Mouse (Mus musculus): ENCODE results near the gene Il17rb. TPM values are rescaled to one million over a fixed set of nuclear protein-coding genes. Genes with fewer than 3 reads are reported as not detected.

The Il17rb gene
- polyA plus RNA-seq, 1 experiment from 2014 or later: 1.8 TPM

DNA sequence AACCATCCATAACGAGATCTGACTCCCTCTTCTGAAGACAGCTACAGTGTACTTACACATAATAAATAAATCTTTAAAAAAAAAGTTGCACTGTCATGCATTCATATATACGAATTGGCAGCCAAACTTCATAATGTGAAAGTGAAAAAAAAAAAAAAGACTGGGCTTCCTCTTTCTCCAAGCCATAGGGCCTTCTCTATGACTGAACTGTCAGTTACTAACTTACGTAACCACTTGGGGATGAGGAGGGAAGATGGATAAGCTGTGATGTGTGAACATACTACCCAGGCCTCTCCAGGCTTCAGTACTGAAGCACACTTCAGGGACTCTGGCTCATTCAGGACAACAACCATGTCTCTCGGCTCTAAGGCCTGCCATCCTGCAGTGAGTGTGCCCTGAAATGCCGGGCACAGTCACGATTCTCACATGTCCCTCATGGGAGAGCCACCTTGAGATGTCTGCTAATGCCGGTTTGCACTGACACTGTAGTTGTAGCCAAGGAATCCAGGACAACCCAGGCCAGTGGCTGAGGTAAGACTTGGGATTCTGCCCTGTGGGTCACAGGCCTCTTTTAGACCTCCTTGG, 34.8 kb upstream of the Il17rb start:
- Histone ChIP-seq H3K9me3 (ENCODE audit: control insufficient read depth, low read length) (no peaks in the 10 kb centered on the region), H3K27me3 (replicated peaks; ENCODE audit: control insufficient read depth, insufficient read depth, low read length) (no peaks in the 10 kb centered on the region), H3K9ac (ENCODE audit: low read depth, low read length) (no peak overlapping the region), H3K4me1 (ENCODE audit: control insufficient read depth, insufficient read depth, low read depth, low read length) (no peaks in the 10 kb centered on the region), H3K36me3 (ENCODE audit: control insufficient read depth, insufficient read depth, low read length) (peaks cover 15% of the 10 kb centered on the region; the same call in 1 of the 2 replicates), H3K27ac (ENCODE audit: low read depth, low read length) (no peak overlapping the region), H3K4me2 (ENCODE audit: low read length) (no peak overlapping the region), H3K4me3 (ENCODE audit: low read length) (no peak overlapping the region)
- no peak for ATAC-seq
- WGBS: 95% methylated on average over 7 of the region's 7 CpGs

DNA sequence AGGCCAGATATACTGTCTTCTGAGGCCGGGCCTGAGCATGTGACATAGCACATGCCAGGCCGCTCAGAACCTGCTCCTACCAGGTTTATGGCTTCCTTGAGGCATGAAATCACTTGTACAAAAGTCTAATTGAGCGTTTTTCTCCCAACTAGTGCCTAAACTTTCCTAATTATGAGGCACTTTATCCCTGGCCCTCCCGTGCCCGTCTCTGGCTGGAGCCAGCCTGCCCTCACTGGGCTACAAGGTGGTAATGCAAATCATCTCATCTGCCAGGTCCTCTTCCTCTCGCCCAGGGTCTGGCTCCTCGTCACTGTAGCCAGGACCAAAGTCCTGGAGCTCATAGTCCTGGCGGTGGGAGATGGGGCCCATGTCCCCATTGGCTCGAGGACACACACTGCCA, 33.1 kb upstream of the Il17rb start:
- Histone ChIP-seq H3K27me3 (replicated peaks; ENCODE audit: control insufficient read depth, insufficient read depth, low read length) (no peaks in the 10 kb centered on the region), H3K36me3 (ENCODE audit: control insufficient read depth, insufficient read depth, low read length) (peaks cover 15% of the 10 kb centered on the region; the same call in 1 of the 2 replicates), H3K4me1 (ENCODE audit: control insufficient read depth, insufficient read depth, low read depth, low read length) (no peaks in the 10 kb centered on the region), H3K27ac (ENCODE audit: low read depth, low read length) (no peak overlapping the region), H3K4me2 (ENCODE audit: low read length) (no peak overlapping the region), H3K4me3 (ENCODE audit: low read length) (no peak overlapping the region), H3K9me3 (ENCODE audit: control insufficient read depth, low read length) (no peaks in the 10 kb centered on the region), H3K9ac (ENCODE audit: low read depth, low read length) (no peak overlapping the region)
- WGBS: 86% methylated on average over 9 of the region's 9 CpGs
- no peak for ATAC-seq

DNA sequence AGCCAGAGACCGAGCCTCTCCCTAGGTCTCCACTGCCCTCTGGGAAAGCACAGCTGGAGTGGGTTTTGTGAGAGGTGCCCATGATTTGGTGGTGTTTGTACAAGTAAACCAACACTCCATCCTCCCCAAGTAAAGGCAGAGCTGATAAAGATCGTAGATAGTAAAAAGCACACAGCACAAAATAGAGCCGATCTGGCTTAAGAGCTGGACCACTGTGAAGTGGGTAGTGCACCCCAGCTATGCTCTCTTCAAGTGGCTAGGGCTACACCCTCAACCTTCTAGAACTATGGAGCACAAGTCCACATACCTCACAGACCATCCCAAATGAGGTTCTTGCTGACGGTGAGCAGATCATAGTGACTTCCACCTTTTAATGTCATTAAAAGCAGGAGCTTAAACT, 30.7 kb upstream of the Il17rb start:
- no peaks in the 10 kb centered on the region for H3K27me3 ChIP-seq (replicated peaks; ENCODE audit: control insufficient read depth, insufficient read depth, low read length)
- H3K9ac ChIP-seq (ENCODE audit: low read depth, low read length): no peak overlapping the region
- H3K4me2 ChIP-seq (ENCODE audit: low read length): no peak overlapping the region
- no peaks in the 10 kb centered on the region for H3K4me1 ChIP-seq (ENCODE audit: control insufficient read depth, insufficient read depth, low read depth, low read length)
- no peak for ATAC-seq
- peaks cover 12% of the 10 kb centered on the region; the same call in 1 of the 2 replicates for H3K36me3 ChIP-seq (ENCODE audit: control insufficient read depth, insufficient read depth, low read length)
- WGBS: 84% methylated on average over 4 of the region's 4 CpGs
- no peaks in the 10 kb centered on the region for H3K9me3 ChIP-seq (ENCODE audit: control insufficient read depth, low read length)
- H3K4me3 ChIP-seq (ENCODE audit: low read length): no peak overlapping the region
- H3K27ac ChIP-seq (ENCODE audit: low read depth, low read length): no peak overlapping the region

DNA sequence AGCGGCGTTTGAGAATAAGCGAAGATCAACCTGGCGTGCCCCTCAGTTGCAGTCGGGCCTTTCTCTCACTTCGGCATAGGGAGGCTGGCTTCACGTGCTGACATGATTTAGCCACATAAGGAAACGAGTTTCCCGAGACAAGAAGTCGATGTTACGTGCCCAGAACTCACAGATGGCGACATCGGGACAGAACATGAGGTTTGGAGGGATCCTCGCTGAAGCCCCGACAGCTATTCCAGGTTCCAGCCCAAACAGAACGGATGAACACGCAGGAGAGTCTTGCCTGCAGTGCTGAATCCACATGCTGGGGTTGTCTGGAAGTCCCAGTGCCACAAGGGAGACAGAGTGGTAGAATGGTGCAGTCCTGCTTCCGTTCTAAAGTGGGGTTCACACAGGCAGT, 29.7 kb upstream of the Il17rb start:
- no peak for ATAC-seq
- Histone ChIP-seq H3K27me3 (replicated peaks; ENCODE audit: control insufficient read depth, insufficient read depth, low read length) (no peaks in the 10 kb centered on the region), H3K4me3 (ENCODE audit: low read length) (no peak overlapping the region), H3K27ac (ENCODE audit: low read depth, low read length) (no peak overlapping the region), H3K4me2 (ENCODE audit: low read length) (no peak overlapping the region), H3K9me3 (ENCODE audit: control insufficient read depth, low read length) (no peaks in the 10 kb centered on the region), H3K36me3 (ENCODE audit: control insufficient read depth, insufficient read depth, low read length) (peaks cover 12% of the 10 kb centered on the region; the same call in 1 of the 2 replicates), H3K4me1 (ENCODE audit: control insufficient read depth, insufficient read depth, low read depth, low read length) (no peaks in the 10 kb centered on the region), H3K9ac (ENCODE audit: low read depth, low read length) (no peak overlapping the region)
- WGBS: 85% methylated on average over 18 of the region's 18 CpGs

DNA sequence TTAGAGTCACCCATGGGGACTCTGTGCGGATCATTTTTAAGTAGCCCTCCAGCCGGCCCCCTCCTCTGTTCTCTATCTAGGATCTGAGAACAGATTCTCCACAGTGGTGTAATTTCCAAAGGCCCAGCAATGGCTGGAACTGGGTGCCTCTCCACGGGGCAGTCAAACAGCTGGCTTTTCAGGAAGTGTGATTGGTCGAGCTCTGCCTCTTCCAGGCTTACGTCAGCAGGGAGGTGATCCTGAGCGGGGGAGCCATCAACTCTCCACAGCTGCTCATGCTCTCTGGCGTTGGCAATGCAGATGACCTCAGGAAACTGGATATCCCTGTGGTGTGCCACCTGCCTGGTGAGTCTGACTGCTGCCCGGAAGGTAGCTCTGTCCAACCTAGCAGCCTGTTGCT, 24.7 kb upstream of the Il17rb start:
- H3K9me3 ChIP-seq (ENCODE audit: control insufficient read depth, low read length): no peaks in the 10 kb centered on the region
- H3K4me1 ChIP-seq (ENCODE audit: control insufficient read depth, insufficient read depth, low read depth, low read length): no peaks in the 10 kb centered on the region
- H3K4me3 ChIP-seq (ENCODE audit: low read length): no peak overlapping the region
- no peaks in the 10 kb centered on the region for H3K27me3 ChIP-seq (replicated peaks; ENCODE audit: control insufficient read depth, insufficient read depth, low read length)
- no peak overlapping the region for H3K4me2 ChIP-seq (ENCODE audit: low read length)
- no peak overlapping the region for H3K27ac ChIP-seq (ENCODE audit: low read depth, low read length)
- WGBS: 72% methylated on average over 8 of the region's 8 CpGs
- no peak overlapping the region for H3K9ac ChIP-seq (ENCODE audit: low read depth, low read length)
- no peaks in the 10 kb centered on the region for H3K36me3 ChIP-seq (ENCODE audit: control insufficient read depth, insufficient read depth, low read length)
- ATAC-seq: no peak

DNA sequence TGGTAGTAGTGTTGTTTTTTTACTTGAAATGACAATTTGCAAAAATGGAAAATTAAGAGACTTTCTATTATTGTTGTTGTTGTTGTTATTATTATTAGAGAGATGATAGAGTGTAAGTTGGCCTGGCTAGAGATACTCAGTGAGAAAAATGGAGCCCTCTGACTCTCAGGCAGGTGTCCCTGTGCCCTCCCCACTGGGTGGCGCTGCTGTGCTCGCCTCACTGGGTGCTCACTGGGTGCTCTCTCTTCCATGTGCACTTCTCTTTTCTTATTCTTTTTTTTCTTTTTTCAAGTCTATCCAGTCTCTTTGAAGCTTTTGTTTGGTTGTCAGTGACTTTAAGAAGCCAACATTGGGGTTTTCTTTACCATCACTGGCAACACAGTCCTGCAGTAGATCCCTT, 18.7 kb upstream of the Il17rb start:
- H3K9me3 ChIP-seq (ENCODE audit: control insufficient read depth, low read length): no peaks in the 10 kb centered on the region
- H3K4me1 ChIP-seq (ENCODE audit: control insufficient read depth, insufficient read depth, low read depth, low read length): no peaks in the 10 kb centered on the region
- ATAC-seq: no peak
- no peak overlapping the region for H3K9ac ChIP-seq (ENCODE audit: low read depth, low read length)
- H3K27me3 ChIP-seq (replicated peaks; ENCODE audit: control insufficient read depth, insufficient read depth, low read length): no peaks in the 10 kb centered on the region
- 42% methylated on average over 2 of the region's 2 CpGs for WGBS
- no peaks in the 10 kb centered on the region for H3K36me3 ChIP-seq (ENCODE audit: control insufficient read depth, insufficient read depth, low read length)
- H3K4me2 ChIP-seq (ENCODE audit: low read length): no peak overlapping the region
- no peak overlapping the region for H3K4me3 ChIP-seq (ENCODE audit: low read length)
- no peak overlapping the region for H3K27ac ChIP-seq (ENCODE audit: low read depth, low read length)

DNA sequence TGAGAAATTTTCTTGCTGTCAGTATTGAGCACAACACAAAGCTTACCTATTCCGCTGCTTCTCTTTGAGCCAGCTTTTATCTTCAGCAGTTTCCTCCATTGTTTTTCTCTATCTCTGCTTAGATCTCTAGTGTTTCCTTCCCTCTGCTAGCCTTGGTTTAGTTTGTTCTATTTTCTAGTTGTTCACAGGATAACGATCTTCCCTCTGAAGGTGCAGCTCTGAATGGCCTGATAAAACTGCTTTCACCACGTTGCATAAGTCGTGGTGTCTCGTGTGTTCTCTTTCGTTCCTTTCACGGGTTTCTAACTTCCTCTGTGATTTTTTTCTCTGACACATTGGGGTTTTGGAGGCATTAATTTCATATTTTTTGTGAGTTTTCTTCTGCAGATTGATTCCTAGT, 15.7 kb upstream of the Il17rb start:
- no peaks in the 10 kb centered on the region for H3K4me1 ChIP-seq (ENCODE audit: control insufficient read depth, insufficient read depth, low read depth, low read length)
- no peak overlapping the region for H3K9ac ChIP-seq (ENCODE audit: low read depth, low read length)
- H3K27me3 ChIP-seq (replicated peaks; ENCODE audit: control insufficient read depth, insufficient read depth, low read length): no peaks in the 10 kb centered on the region
- H3K4me3 ChIP-seq (ENCODE audit: low read length): no peak overlapping the region
- ATAC-seq: no peak
- no peaks in the 10 kb centered on the region for H3K9me3 ChIP-seq (ENCODE audit: control insufficient read depth, low read length)
- 71% methylated on average over 7 of the region's 7 CpGs for WGBS
- H3K36me3 ChIP-seq (ENCODE audit: control insufficient read depth, insufficient read depth, low read length): no peaks in the 10 kb centered on the region
- H3K4me2 ChIP-seq (ENCODE audit: low read length): no peak overlapping the region
- H3K27ac ChIP-seq (ENCODE audit: low read depth, low read length): no peak overlapping the region

DNA sequence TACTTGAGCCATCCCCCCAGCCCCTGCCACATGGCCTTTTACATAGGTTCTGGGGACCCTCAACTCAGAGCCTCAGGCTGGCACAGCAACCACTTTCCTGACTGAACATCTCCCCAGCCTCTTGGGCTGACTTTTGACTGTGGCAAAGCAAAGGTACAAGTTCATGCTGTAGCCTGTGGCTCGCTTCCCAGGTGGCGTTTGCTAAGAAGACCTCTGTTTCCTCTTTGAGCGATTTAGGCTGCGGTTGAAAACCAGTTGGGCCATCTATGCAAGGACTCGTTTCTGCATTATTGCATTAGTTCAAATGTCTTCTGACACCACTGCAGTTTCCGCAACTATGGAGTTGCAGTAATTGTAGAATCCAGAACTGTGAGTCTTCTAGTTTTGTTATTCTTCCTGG, 13.8 kb upstream of the Il17rb start:
- Histone ChIP-seq H3K27ac (ENCODE audit: low read depth, low read length) (no peak overlapping the region), H3K4me3 (ENCODE audit: low read length) (no peak overlapping the region), H3K4me2 (ENCODE audit: low read length) (no peak overlapping the region), H3K4me1 (ENCODE audit: control insufficient read depth, insufficient read depth, low read depth, low read length) (no peaks in the 10 kb centered on the region), H3K36me3 (ENCODE audit: control insufficient read depth, insufficient read depth, low read length) (no peaks in the 10 kb centered on the region), H3K9ac (ENCODE audit: low read depth, low read length) (no peak overlapping the region), H3K27me3 (replicated peaks; ENCODE audit: control insufficient read depth, insufficient read depth, low read length) (no peaks in the 10 kb centered on the region), H3K9me3 (ENCODE audit: control insufficient read depth, low read length) (no peaks in the 10 kb centered on the region)
- no peak for ATAC-seq
- WGBS: 95% methylated on average over 6 of the region's 6 CpGs

DNA sequence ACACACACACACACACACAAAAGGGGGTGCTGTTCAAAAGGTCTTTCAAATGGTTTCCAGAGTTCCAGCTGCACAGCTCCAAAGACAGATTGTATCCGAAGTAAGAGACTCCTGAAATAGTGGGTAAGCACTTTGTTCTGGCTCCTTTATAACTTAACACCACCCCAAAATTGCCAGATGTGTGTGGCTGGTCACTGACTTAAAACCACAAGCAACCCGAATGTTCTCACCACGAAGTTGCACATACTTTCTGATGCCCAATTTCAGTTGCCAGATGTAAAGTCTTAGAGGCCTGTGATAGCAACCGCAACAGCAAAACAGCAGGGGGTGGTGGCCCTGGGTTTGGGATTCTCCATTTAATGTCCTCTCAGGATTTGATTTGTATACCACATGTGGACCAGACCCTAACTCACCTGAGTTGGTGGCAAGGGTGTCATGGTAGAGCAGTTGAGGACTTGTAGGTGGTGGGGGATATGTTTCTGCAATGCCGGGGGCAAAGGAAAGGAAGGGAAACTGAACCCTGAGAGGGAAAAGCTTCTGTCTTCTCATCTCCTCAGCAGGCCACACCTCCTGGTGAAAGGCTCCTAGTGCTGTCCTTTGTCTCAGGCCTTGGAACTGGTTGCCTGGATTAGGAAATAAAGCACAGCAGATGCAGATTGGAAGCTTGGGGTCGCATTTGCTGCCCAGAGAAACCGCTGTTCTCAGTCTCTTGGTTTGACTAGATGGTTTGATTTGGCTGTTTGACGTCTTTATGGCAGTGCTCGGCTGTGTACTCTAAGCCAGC, 11.3 kb upstream of the Il17rb start:
- Histone ChIP-seq H3K9me3 (ENCODE audit: control insufficient read depth, low read length) (no peaks in the 10 kb centered on the region), H3K9ac (ENCODE audit: low read depth, low read length) (no peak overlapping the region), H3K27ac (ENCODE audit: low read depth, low read length) (no peak overlapping the region), H3K36me3 (ENCODE audit: control insufficient read depth, insufficient read depth, low read length) (no peaks in the 10 kb centered on the region), H3K4me3 (ENCODE audit: low read length) (no peak overlapping the region), H3K4me1 (ENCODE audit: control insufficient read depth, insufficient read depth, low read depth, low read length) (no peaks in the 10 kb centered on the region), H3K4me2 (ENCODE audit: low read length) (no peak overlapping the region), H3K27me3 (replicated peaks; ENCODE audit: control insufficient read depth, insufficient read depth, low read length) (no peaks in the 10 kb centered on the region)
- no peak for ATAC-seq
- WGBS: 52% methylated on average over 9 of the region's 9 CpGs

All from hindbrain, embryonic 16.5 days (tissue).